Mouse (Mus musculus) heart, postnatal 10 days (tissue): ENCODE measurements at regions not wholly inside any gene's neighbourhood (a gene's known extent, or its start where the extent isn't known, plus 50 kb on each side); places are given as distances from the start of the nearest gene placed in this dataset.
"Not testable (repeated sequence)": the region's sequence is repeated elsewhere in the genome, so short reads cannot be mapped to it uniquely, and the experiment has no call there.

Experiments
- DNase-seq, 2 experiments: peaks; one replicate each; pipeline ENCODE4 v3.0.0; 2021
- intact Hi-C: fragments of 180-260 bp; cut with DNase I; formaldehyde crosslinking; loops from one replicate; pipeline ENCODE4 v1.15.1; 2025

DNA sequence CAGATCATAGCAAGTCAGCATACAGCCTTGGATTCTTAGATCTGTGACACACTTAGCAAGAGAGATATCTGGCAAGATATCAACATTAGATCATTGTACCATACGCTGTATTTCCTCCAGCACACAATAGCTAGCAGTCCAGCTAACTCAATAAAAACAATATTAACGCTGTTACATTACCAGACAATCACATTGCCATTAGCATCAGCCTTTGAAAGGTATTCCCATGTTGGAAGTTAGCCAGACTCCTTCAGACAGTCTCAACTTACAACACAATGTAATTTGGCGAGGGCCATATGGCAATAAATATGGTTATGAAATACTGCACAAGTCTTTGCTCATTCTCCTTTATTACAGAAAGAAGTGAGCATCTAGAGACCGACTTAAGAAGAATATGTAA is 1084.0 kb downstream of the Diaph3 start:
- intact Hi-C loops = loop anchor here (10.0 kb wide), 1 partner anchor 1612 kb away; the partner anchor contains the start of gene Pcdh17
- no peak for DNase-seq

DNA sequence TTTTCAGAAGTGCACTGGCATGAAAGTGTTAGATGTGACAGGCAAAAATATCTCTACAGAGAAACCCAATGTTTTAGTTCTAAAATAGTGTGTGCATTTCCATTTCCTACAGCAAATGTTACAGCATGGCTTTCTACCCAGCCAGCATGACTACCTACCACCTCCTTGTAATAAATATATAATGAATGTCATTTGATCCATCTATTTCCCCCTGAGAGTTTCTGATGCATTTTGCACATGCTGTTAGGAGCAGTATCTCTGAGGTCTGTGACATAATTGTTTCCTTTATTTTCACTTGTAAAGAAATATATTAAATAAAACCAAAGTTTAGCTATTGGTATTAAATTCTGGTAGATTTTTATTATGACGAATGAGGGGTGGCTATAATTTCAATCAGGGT is 1086.4 kb downstream of the Diaph3 start:
- DNase-seq = no peak
- intact Hi-C loops = loop anchor here (10.0 kb wide), 1 partner anchor 1610 kb away; the partner anchor contains the start of gene Pcdh17

DNA sequence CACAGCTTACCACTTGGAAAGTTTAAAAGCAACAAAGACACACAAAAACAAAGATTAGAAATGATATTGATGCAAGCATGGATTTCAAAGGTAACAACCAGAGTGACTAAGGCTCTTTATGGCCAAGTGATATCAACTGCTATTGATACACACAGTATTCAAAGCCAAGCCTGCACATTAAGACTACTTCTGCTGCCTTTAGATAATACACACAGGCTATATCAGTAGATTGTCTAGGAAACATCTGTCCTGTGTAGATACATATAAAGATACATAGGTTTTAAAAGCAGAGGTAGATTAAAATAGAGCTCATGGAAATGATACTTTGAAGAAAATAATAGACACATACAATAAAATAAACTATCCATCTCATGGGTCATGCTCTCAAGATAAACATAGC is 1111.6 kb downstream of the Diaph3 start:
- DNase-seq = no peak
- intact Hi-C loops = no loop called here

DNA sequence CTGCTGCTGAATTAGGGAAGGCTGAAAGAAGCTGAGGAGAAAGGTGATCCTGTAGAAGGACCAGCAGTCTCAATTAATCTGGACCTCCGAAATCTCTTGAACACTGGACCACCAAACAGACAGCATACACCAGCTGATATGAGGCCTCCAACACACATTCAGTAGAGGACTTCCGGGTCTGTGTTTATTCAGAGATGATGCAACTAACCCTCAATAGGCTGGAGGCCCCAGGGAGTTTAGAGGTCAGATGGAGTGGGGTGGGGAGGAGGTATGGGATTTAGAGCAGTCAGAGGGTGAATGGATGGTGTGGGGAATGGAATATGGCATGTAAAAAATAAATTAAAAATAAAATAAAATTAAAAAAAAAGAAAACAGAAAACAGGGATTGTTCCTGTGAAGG is 1123.4 kb downstream of the Diaph3 start:
- intact Hi-C loops = not testable (repeated sequence)

More for the DNA sequence above, 1123.4 kb downstream of the Diaph3 start:
- DNase-seq = not testable (repeated sequence)
